Mouse (Mus musculus): ENCODE results near the gene Adamts3.

Gene Adamts3

GRCm38 (mm10) chr5:89883051-89883907 is at the start of gene Adamts3:
Adamts3 (minus strand) TSS chr5:89883334.
- peak; percentile 70 for DNase-seq (ENCODE audit: low spot score)

- DNase-seq (ENCODE audit: low spot score): no peak
These were observed 48.4 kb upstream of the Adamts3 start for GRCm38 (mm10) chr5:89931511-89931910.

- DNase-seq (ENCODE audit: low spot score): no peak
These were observed 29.2 kb upstream of the Adamts3 start for GRCm38 (mm10) chr5:89912359-89912758.

GRCm38 (mm10) chr5:89911950-89912349 is 28.8 kb upstream of the Adamts3 start:
- DNase-seq (ENCODE audit: low spot score): peak; percentile 37

- DNase-seq (ENCODE audit: low spot score): no peak
These were observed 28.4 kb upstream of the Adamts3 start for GRCm38 (mm10) chr5:89911508-89911907.

GRCm38 (mm10) chr5:89906884-89907431 is 23.8 kb upstream of the Adamts3 start:
- peak; percentile 58 for DNase-seq (ENCODE audit: low spot score)

GRCm38 (mm10) chr5:89901026-89901425 is 17.9 kb upstream of the Adamts3 start:
- no peak for DNase-seq (ENCODE audit: low spot score)

- DNase-seq (ENCODE audit: low spot score): no peak
These were observed 14.4 kb upstream of the Adamts3 start for GRCm38 (mm10) chr5:89897495-89897894.

GRCm38 (mm10) chr5:89895520-89895919 is 12.4 kb upstream of the Adamts3 start:
- DNase-seq (ENCODE audit: low spot score): no peak

GRCm38 (mm10) chr5:89884991-89885390 is 1.9 kb upstream of the Adamts3 start:
- no peak for DNase-seq (ENCODE audit: low spot score)

- peak; percentile 47 for DNase-seq (ENCODE audit: low spot score)
These were observed 722 bp upstream of the Adamts3 start for GRCm38 (mm10) chr5:89883908-89884204.

GRCm38 (mm10) chr5:89882091-89882734 is 921 bp downstream of the Adamts3 start:
- DNase-seq (ENCODE audit: low spot score): peak; percentile 80

- no peak for DNase-seq (ENCODE audit: low spot score)
These were observed 1.7 kb downstream of the Adamts3 start for GRCm38 (mm10) chr5:89881425-89881824.

- no peak for DNase-seq (ENCODE audit: low spot score)
These were observed 4.2 kb downstream of the Adamts3 start for GRCm38 (mm10) chr5:89878866-89879392.

- DNase-seq (ENCODE audit: low spot score): no peak
These were observed 10.5 kb downstream of the Adamts3 start for GRCm38 (mm10) chr5:89872661-89873060.

GRCm38 (mm10) chr5:89859603-89860002 is 23.5 kb downstream of the Adamts3 start:
- no peak for DNase-seq (ENCODE audit: low spot score)

- no peak for DNase-seq (ENCODE audit: low spot score)
These were observed 24.3 kb downstream of the Adamts3 start for GRCm38 (mm10) chr5:89858837-89859236.

GRCm38 (mm10) chr5:89846551-89846950 is 36.6 kb downstream of the Adamts3 start:
- DNase-seq (ENCODE audit: low spot score): no peak

- DNase-seq (ENCODE audit: low spot score): no peak
These were observed 38.8 kb downstream of the Adamts3 start for GRCm38 (mm10) chr5:89844354-89844753.

- no peak for DNase-seq (ENCODE audit: low spot score)
These were observed 39.7 kb downstream of the Adamts3 start for GRCm38 (mm10) chr5:89843478-89843877.

GRCm38 (mm10) chr5:89839627-89840026 is 43.5 kb downstream of the Adamts3 start:
- no peak for DNase-seq (ENCODE audit: low spot score)

GRCm38 (mm10) chr5:89821175-89821574 is 62.0 kb downstream of the Adamts3 start:
- no peak for DNase-seq (ENCODE audit: low spot score)

GRCm38 (mm10) chr5:89819531-89819930 is 63.6 kb downstream of the Adamts3 start:
- peak; percentile 52 for DNase-seq (ENCODE audit: low spot score)

Data from embryo, embryonic 10.5 days (tissue).